ENCODE assay signal across 16 mouse cellular contexts in the genomic region with DNA sequence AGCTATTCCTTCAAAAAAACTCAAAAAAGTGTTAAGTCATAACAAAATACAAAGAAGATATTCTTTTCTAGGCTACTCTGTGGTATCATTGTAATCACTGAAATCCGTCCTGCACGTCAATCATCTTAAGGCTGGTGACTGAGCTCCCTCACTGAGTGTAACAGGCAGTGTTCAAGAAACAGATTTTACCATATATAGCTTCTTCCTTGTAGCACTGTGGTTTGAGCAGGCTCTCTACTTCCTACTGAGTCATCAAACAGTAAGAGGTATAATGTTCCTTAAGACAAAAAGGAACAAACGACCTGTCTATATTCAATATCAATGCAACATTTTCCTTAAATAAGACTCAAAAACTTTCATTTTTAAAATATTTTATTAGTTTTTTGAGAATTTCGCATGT. TPM values are rescaled to one million over a fixed set of nuclear protein-coding genes. Genes with fewer than 3 reads are reported as not detected.
DNase-seq lines count a peak whose midpoint lies in the region; ATAC-seq and TF ChIP-seq lines count a peak whose summit lies in the region.
"Had no signal": no experiment of that assay in that cellular context is flagged by ENCODE, and none has a peak within 500 bp of the region (broad histone marks: within the 10 kb centered on the region; RNA-seq: fewer than 3 reads in every experiment).

No protein-coding gene starts in this region.

- intact Hi-C loops in heart, adult 2 months (cut with DNase I) = no loop called here

- no peak for TF ChIP-seq POLR2A in heart, adult 2 months (IDR thresholded peaks at IDR 0.05; ENCODE audit: insufficient read depth, low read depth, low read length)

- TF ChIP-seq CTCF in lung, postnatal 0 days (IDR thresholded peaks at IDR 0.05) = no peak
- TF ChIP-seq CTCF in heart, adult 2 months (IDR thresholded peaks at IDR 0.05) = no peak

- H3K79me2 ChIP-seq in heart, adult 2 months (replicated peaks; ENCODE audit: control insufficient read depth, insufficient read depth, low read length) = peaks cover 8% of the 10 kb centered on the region

- H3K4me3 ChIP-seq in lung, postnatal 0 days (ENCODE audit: low read depth, low read length) = no peak overlapping the region
- H3K4me3 ChIP-seq in heart, adult 2 months = no peak overlapping the region
- H3K4me3 ChIP-seq: forebrain, embryonic 13.5 days; heart, embryonic 12.5 days; hindbrain, embryonic 12.5 days; lung, embryonic 15.5 days; stomach, embryonic 15.5 days had no signal

- 85% methylated on average over 4 of the region's 4 CpGs for WGBS in lung, postnatal 0 days
- WGBS in heart, adult 2 months = 78% methylated on average over 4 of the region's 4 CpGs

- no peaks in the 10 kb centered on the region for H3K9me3 ChIP-seq in lung, postnatal 0 days (ENCODE audit: low read length)
- H3K9me3 ChIP-seq: forebrain, embryonic 13.5 days; heart, embryonic 12.5 days; hindbrain, embryonic 12.5 days; lung, embryonic 15.5 days; stomach, embryonic 15.5 days had no signal

- H3K4me2 ChIP-seq in lung, postnatal 0 days (replicated peaks; ENCODE audit: low read depth, low read length) = no peak overlapping the region
- H3K4me2 ChIP-seq: forebrain, embryonic 13.5 days; heart, embryonic 12.5 days; hindbrain, embryonic 12.5 days; lung, embryonic 15.5 days; stomach, embryonic 15.5 days had no signal

- no peak overlapping the region for H3K9ac ChIP-seq in lung, postnatal 0 days (replicated peaks; ENCODE audit: low read depth)
- H3K9ac ChIP-seq in heart, adult 2 months (ENCODE audit: low read depth, low read length) = no peak overlapping the region
- H3K9ac ChIP-seq: forebrain, embryonic 13.5 days; heart, embryonic 12.5 days; hindbrain, embryonic 12.5 days; lung, embryonic 15.5 days; stomach, embryonic 15.5 days had no signal

- no peaks in the 10 kb centered on the region for H3K27me3 ChIP-seq in lung, postnatal 0 days (replicated peaks; ENCODE audit: insufficient read depth, low read length)
- no peaks in the 10 kb centered on the region for H3K27me3 ChIP-seq in heart, adult 2 months (ENCODE audit: control insufficient read depth, insufficient read depth, low read length)
- H3K27me3 ChIP-seq: forebrain, embryonic 13.5 days; heart, embryonic 12.5 days; hindbrain, embryonic 12.5 days; lung, embryonic 15.5 days; stomach, embryonic 15.5 days had no signal

- no peaks in the 10 kb centered on the region for H3K36me3 ChIP-seq in lung, postnatal 0 days (ENCODE audit: insufficient read depth, low read length)
- H3K36me3 ChIP-seq in heart, adult 2 months (ENCODE audit: control insufficient read depth, insufficient read depth, low read length) = peaks cover 16% of the 10 kb centered on the region

- DNase-seq in lung, postnatal 0 days (ENCODE audit: low spot score) = peak; percentile 19
- no peak for DNase-seq in lung, postnatal 4 days
- DNase-seq in CD8-positive naive resting alpha-beta T cell, adult 2 months (ENCODE audit: low read depth in 2 of 2, low spot score in 2 of 2) = peak; percentile 29 to 43
- peak; percentile 31 to 56 for DNase-seq in natural killer cell, adult 2 months (ENCODE audit: low spot score in 2 of 2)
- DNase-seq in heart, adult 2 months = no peak
- no peak for DNase-seq in urinary bladder, adult 2 months (ENCODE audit: low spot score)
- no peak for DNase-seq in heart, adult 8-10 months (ENCODE audit: low spot score)
- DNase-seq: adrenal gland, postnatal 25 days; kidney, adult 2 months; left cerebral cortex, postnatal 4 days had no signal

- peaks cover 3% of the 10 kb centered on the region; the same call in 1 of the 2 replicates for H3K4me1 ChIP-seq in lung, postnatal 0 days (ENCODE audit: insufficient read depth, low read depth, low read length)
- H3K4me1 ChIP-seq in heart, adult 2 months (ENCODE audit: control insufficient read depth, insufficient read depth, low read length) = peaks cover 7% of the 10 kb centered on the region
- H3K4me1 ChIP-seq: stomach, embryonic 15.5 days had no signal

- no peak for TF ChIP-seq EP300 in lung, postnatal 0 days (IDR thresholded peaks at IDR 0.05)
- TF ChIP-seq EP300 in heart, adult 2 months (IDR thresholded peaks at IDR 0.05; ENCODE audit: insufficient read depth, low read depth, low read length) = no peak

- no peak overlapping the region for H3K27ac ChIP-seq in lung, postnatal 0 days (ENCODE audit: low read length)
- no peak overlapping the region for H3K27ac ChIP-seq in heart, adult 2 months
- H3K27ac ChIP-seq: forebrain, embryonic 13.5 days; hindbrain, embryonic 12.5 days; lung, embryonic 15.5 days; stomach, embryonic 15.5 days had no signal

- no peak for ATAC-seq in lung, postnatal 0 days
- peak; percentile 57 for ATAC-seq in granulocyte monocyte progenitor cell, adult 5-6 weeks (replicated peaks; ENCODE audit: poor library complexity, severe bottlenecking)
- ATAC-seq: forebrain, embryonic 13.5 days had no signal

RNA-seq across cellular contexts. Expression of gene Actr2, which starts 5.0 kb away (rescaled TPM):
- 93.1 and 103 TPM in 2 replicates for polyA plus RNA-seq in lung, postnatal 0 days (2015; fragmentation: Nextera tagmentation; extraction: Ambion mirVana)
- 189 and 205 TPM in 2 replicates for total RNA-seq in granulocyte monocyte progenitor cell, adult 5-6 weeks (2014; fragmentation: Nextera tagmentation)
- 254 and 304 TPM in 2 replicates for total RNA-seq in granulocyte monocyte progenitor cell, adult 5-6 weeks (2017)
- total RNA-seq in heart, adult 2 months (2021) = 10 to 100 TPM; 71.7 to 75.8 TPM
- 18.1 and 34.5 TPM in 2 replicates for polyA plus RNA-seq in heart, adult 2 months (2012; rRNA removed)
- polyA plus RNA-seq in urinary bladder, adult 2 months (2012; rRNA removed) = 93.5 and 95.0 TPM in 2 replicates
- 10 to 100 TPM; 67.5 to 80.3 (median 71.4) TPM for total RNA-seq in heart, adult 8-10 months (2022)

Comparison
In these comparisons a context has a peak if more than half of its experiments do, and no peak if none do; other contexts are left out.
1. DNase-seq: peak in lung, postnatal 0 days (single experiment), CD8-positive naive resting alpha-beta T cell, adult 2 months (2 of 2) and natural killer cell, adult 2 months (2 of 2); none in lung, postnatal 4 days (0 of 2), heart, adult 2 months (0 of 2), urinary bladder, adult 2 months (single experiment) and heart, adult 8-10 months (single experiment).